Mouse (Mus musculus) spleen, adult 12 weeks (tissue): Measurements from ENCODE around the gene Nlrp6.
"Not testable (repeated sequence)": the region's sequence is repeated elsewhere in the genome, so short reads cannot be mapped to it uniquely, and the experiment has no call there.

Experiments
- DNase-seq: peaks from one replicate; pipeline ENCODE4 v3.0.0; 2022; ENCODE audit warnings: low spot score

Gene Nlrp6

GRCm38 (mm10) chr7:140949824-140950530, 29.3 kb downstream of the Nlrp6 start, which contains the start of gene Ifitm5:
Ifitm5 (minus strand) TSS chr7:140950291.
- no peak for DNase-seq

DNA sequence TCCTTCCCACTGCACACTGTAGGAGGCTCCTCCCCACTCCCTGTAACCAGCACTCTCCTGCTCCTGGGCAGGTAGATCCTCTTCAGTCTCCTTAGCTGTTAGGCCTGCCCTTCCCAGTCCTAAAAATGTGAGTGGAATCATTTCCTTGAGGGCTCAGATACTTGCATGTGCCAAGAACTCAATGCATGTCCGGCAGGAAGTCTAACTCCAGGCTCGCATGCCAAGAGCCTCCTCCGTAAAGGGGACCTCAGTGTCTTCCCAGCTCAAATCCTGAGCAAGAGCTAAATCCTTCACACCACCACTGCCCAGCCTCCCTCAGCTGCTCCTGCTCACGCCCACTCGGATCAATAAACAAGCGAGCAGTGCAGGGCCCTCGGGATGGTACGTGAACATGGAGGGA, 30.3 kb downstream of the Nlrp6 start:
- DNase-seq, result no peak

- DNase-seq, result no peak
Measured at GRCm38 (mm10) chr7:140951765-140952164, 31.1 kb downstream of the Nlrp6 start.

DNA sequence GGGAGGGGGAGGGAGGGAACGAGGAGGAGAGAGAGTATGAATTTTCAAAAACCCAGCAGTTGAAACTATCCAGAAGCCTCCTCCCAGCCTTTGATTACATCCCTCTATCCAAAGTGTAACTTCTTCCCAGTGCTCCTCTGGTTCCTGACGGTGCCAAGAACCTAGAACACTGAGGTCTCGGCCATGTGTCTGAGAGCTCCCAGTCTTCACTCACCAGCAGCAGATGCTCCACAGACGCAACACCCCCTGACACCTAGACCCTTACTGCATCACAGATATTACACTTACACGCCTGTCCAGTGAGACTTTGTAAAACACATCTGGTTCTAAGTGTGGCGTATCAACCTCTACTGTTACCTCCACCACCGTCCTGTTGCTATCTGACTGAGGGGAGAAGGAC, 31.7 kb downstream of the Nlrp6 start:
- no peak for DNase-seq

DNA sequence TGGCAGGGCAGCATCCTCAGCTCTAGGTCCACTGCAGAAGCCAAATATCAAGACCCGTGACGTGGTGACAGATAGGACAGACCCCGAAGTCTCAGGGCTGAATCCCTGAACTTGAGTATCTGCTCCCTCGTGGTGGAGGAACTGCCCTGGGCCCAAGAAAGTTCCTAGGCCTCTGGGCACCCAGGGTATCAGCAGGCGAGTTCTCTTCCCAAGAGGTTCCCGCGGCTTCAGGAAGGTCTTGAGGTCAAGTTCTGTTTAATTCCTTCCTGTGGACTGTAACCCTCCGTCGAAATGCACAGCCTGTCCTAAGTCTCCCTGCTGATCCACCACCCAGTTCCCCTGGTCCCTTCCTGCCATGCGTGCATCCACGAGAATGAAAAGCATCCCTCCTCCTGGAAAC, 32.4 kb downstream of the Nlrp6 start:
- DNase-seq, result no peak

GRCm38 (mm10) chr7:140953800-140954732, 33.4 kb downstream of the Nlrp6 start:
- no peak for DNase-seq

- no peak for DNase-seq
Measured at GRCm38 (mm10) chr7:140954733-140955071, 34.0 kb downstream of the Nlrp6 start.

- no peak for DNase-seq
Measured at GRCm38 (mm10) chr7:140955342-140955741, 34.6 kb downstream of the Nlrp6 start.

DNA sequence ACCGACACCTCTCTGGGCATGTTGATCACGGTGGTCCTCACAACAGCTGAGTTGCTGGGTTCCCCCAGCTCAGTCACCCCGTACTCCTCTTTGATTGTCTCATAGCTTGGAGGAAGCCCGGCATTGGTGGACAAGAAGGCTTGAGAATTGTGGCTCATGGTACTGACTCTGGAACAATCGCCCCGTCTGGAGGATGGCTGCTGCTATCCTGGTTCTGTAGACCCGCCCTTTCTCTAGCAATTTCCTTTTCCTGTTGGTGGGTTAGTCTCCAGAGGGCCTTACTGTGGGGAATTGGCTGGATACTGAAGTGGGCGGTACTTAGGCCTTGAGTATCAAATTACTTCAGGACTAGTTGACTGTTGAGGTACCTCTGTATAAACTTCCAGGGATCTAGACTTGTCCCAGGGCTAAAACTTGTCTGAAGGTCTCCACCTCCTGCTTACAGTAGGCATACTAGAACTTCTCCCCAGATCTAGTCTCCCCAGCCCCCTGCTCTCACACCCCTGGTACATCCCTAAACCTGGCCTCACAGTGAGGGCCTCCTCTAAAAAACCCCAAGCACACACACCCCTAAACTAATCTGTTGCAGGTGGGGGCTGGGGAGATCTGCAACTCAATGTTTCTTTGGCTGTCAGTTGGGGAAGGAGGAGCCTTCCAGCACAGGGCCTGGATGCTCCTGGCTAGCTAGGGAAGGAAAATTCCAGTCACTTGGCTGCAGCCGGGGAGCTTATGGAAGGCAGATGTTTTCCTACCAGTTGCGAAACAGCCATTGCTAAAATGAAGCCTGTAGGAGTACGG, 35.3 kb downstream of the Nlrp6 start, which contains the start of the genes Gm45717 and Ifitm2:
Gene Gm45717 (minus strand): TSS at position 180 of the 798 bp plus-strand sequence.
Gene Ifitm2 (minus strand): TSS at position 230 of the 798 bp plus-strand sequence.
- DNase-seq, result no peak

DNA sequence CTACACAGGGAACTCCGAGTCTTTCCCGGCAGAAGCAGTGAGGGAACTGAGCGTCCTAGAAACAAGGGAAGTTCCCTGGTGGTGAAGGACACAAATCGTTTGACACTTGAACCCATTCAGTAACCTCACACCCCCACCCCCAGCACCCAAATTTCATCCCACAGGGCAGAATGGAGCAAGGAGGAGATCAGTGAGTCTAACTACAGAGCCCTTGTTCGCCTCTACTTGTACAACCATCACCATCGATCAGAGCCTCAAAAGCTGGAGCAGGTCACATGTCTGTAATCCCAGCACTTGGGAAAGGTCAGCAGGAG, 35.8 kb downstream of the Nlrp6 start:
- no peak for DNase-seq

DNA sequence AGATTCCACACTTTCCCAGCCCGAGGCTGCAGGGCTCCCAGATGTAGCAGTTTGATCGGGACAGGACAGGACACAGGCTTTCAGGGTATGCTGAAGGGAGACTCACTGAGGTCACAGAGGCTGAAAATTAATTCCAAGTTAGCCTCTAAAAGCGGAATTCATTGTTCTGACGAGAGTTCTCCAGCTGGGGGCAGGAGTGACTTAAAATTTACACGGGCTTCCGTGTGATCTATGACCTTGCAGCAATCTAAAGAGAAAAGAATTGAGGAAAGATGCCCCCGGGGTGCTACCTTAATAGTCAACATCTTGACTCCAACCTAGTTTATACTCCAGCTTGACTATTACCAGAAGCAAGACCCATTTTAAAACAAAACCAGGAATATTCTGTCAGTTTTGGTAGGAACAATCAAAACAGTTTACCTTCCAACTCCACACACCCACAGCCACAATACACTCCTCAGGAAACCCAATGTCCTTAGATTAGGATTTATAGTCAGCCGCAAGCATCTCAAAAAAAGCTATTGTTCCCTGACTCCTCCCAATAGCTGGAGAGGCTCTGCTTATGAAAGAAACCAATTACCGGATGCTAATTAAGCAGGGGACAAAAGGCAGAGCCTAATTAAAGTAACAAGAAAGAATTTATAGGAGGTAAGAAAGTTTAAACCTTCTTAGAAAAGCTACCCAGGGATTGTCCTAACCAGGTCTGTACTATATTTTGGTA, 38.6 kb downstream of the Nlrp6 start:
- no peak for DNase-seq

DNA sequence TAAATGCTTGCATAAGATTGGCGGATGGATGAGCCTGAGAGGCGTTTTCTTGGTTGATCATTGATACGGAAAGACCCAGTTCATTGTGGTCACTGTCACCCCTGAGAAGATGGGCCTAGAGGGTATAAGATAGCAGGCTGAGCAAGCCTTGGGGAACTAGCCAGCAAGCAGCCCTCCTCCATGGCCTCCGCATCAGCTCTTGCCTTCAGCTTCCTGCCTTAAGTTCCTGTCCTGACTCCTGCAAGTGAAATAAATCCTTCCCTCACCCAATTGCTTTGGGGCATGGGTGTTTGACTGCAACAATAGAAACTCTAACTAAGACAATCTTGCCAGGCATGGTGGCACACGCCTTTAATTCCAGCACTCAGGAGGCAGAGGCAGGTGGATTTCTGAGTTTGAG, 39.3 kb downstream of the Nlrp6 start:
- DNase-seq, result no peak

GRCm38 (mm10) chr7:140961416-140961815, 40.7 kb downstream of the Nlrp6 start:
- DNase-seq, result no peak

DNA sequence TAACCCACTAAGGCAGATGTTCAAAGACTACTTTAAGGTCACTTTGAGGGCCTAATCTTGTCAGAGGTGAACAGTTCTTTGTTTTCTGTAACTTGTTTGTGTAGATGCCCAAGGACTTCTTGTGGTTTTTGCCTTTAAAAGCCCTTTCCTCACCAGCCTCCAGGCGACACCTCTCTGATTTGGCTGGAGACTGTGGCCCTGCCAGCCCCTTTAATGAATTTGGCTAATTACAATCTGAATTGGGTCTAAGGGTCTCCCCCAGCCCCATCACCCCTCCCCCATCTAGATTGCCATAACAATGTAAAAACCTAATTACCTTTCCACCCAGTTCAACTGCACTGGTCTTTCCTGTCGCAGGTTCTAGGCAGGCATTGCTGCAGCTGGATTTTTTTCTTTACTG, 42.0 kb downstream of the Nlrp6 start:
- no peak for DNase-seq

DNA sequence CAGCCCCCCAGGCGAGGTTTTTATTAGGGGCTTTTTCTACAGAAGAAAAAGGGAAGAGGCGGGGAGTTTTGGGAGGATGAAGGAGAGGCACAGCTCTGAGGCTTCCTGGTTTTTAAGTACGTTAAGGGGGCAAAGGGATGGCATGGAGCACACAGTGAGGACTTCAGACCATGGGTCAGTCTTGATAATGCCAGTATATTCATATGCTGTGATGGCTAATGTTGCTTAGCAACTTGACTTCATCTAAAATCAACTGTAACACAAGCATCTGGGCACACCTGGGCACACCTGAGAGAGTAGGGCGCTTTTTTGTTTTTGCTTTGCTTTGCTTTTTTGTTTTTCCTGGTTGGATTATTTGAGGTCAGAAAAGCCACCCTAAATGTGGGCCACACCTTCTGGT, 46.2 kb downstream of the Nlrp6 start, which contains the start of gene Ifitm1:
Gene Ifitm1 (plus strand): TSS at position 301 of the 400 bp plus-strand sequence.
- DNase-seq, result no peak

GRCm38 (mm10) chr7:140967862-140968591, 47.3 kb downstream of the Nlrp6 start:
- DNase-seq, result no peak

- DNase-seq, result not testable (repeated sequence)
Measured at GRCm38 (mm10) chr7:140968710-140969109, 48.0 kb downstream of the Nlrp6 start.

DNA sequence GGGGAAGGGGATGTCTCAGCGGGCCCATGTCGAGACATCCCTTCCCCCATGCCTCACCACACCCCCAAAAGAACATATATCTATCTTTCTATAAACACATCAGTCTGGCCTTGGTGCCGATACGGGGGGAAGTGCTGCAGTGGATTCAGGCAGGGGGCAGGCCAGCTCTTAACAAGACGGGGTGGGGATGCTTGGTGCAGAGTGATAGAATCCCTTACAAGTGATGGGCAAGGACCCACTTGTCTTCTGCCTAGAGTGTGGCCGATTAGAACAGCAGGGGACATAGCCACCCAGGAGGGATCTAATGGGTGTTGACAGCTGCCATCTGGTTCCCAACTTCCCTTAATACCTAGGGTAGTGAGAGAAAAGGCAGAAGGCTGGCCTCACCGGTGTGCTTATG, 50.2 kb downstream of the Nlrp6 start:
- no peak for DNase-seq

GRCm38 (mm10) chr7:140971479-140972171, 50.9 kb downstream of the Nlrp6 start:
- DNase-seq, result no peak

DNA sequence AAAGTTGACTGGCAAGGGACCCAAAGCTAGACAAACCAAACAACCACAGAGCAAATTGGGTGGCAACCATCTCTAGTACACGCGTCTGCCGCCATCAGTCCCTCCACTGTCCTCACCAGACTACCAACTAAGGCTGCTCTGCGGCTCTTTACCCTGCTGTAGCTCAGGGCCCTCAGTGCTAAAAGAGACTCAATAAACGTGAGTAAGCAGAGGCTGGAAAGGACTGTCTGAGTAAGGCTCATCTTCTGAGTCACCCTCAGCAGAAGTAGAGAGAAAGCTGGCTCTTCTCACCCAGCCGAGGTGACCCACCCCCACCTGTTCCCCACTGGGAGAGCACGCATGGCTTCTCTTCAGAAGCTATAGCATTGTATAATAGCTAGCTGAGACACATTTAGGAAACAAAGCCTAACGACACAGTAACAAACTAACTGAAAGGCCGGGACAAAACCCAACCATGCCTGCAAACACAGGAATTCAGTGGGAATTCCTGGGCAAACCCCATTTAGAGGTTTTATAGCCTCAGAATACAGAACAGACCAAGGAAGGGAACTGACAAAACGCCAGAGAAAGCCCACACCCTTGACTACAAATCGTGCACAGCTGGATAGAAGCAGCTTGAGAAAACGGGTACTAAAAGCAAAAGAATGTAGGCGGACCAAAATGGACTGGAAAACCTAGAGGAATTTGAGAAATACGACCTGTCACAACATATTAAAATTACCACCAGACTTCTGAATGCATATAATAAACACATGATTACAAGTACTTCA, 52.9 kb downstream of the Nlrp6 start:
- no peak for DNase-seq
